Mouse (Mus musculus): ENCODE results near the gene Milr1. TPM values are rescaled to one million over a fixed set of nuclear protein-coding genes. Genes with fewer than 3 reads are reported as not detected.

Milr1 gene
- polyA plus RNA-seq, 1 experiment = 19.9 TPM

- Histone ChIP-seq H3K27me3 (ENCODE audit: control insufficient read depth, insufficient read depth, insufficient read length) (no peaks in the 10 kb centered on the region), H3K36me3 (ENCODE audit: control insufficient read depth, insufficient read depth) (no peaks in the 10 kb centered on the region), H3ac (ENCODE audit: control insufficient read depth, insufficient read length, low read depth) (no peak overlapping the region), H3K4me3 (ENCODE audit: insufficient read depth, poor library complexity, severe bottlenecking) (no peak overlapping the region), H3K79me3 (ENCODE audit: low read depth) (no peaks in the 10 kb centered on the region), H3K79me2 (ENCODE audit: control insufficient read depth, insufficient read depth) (no peaks in the 10 kb centered on the region)
- TF ChIP-seq USF1 (IDR thresholded peaks at IDR 0.05; ENCODE audit: low read depth) (no peak), FOSL1 (IDR thresholded peaks at IDR 0.05; ENCODE audit: insufficient read depth, low read length, poor library complexity, severe bottlenecking) (no peak), CTCF (IDR thresholded peaks at IDR 0.05; ENCODE audit: control insufficient read depth, insufficient read depth, insufficient read length) (no peak), MYOG (IDR thresholded peaks at IDR 0.05; ENCODE audit: control insufficient read depth, extremely low read depth, insufficient read length) (no peak), MYOD1 (IDR thresholded peaks at IDR 0.05; ENCODE audit: control insufficient read depth, insufficient read length, low read depth) (no peak), CEBPB (IDR thresholded peaks at IDR 0.05; ENCODE audit: low read depth) (no peak), MAX (IDR thresholded peaks at IDR 0.05) (no peak)
Observed at GRCm38 (mm10) chr11:106727967-106728366, 23.1 kb upstream of the Milr1 start.

GRCm38 (mm10) chr11:106728402-106729366 lies 22.3 kb upstream of the Milr1 start:
- H3ac ChIP-seq (ENCODE audit: control insufficient read depth, insufficient read length, low read depth) = no peak overlapping the region

GRCm38 (mm10) chr11:106729656-106730055 lies 21.4 kb upstream of the Milr1 start:
- no peaks in the 10 kb centered on the region for H3K27me3 ChIP-seq (ENCODE audit: control insufficient read depth, insufficient read depth, insufficient read length)

More at GRCm38 (mm10) chr11:106728402-106729366, 22.3 kb upstream of the Milr1 start:
- no peaks in the 10 kb centered on the region for H3K27me3 ChIP-seq (ENCODE audit: control insufficient read depth, insufficient read depth, insufficient read length)
- no peaks in the 10 kb centered on the region for H3K36me3 ChIP-seq (ENCODE audit: control insufficient read depth, insufficient read depth)
- TF ChIP-seq FOSL1 (IDR thresholded peaks at IDR 0.05; ENCODE audit: insufficient read depth, low read length, poor library complexity, severe bottlenecking) = no peak
- no peak for TF ChIP-seq USF1 (IDR thresholded peaks at IDR 0.05; ENCODE audit: low read depth)
- no peak for TF ChIP-seq MAX (IDR thresholded peaks at IDR 0.05)
- no peak for TF ChIP-seq CTCF (IDR thresholded peaks at IDR 0.05; ENCODE audit: control insufficient read depth, insufficient read depth, insufficient read length)
- TF ChIP-seq CEBPB (IDR thresholded peaks at IDR 0.05; ENCODE audit: low read depth) = no peak
- TF ChIP-seq MYOG (IDR thresholded peaks at IDR 0.05; ENCODE audit: control insufficient read depth, extremely low read depth, insufficient read length) = no peak
- no peak for TF ChIP-seq MYOD1 (IDR thresholded peaks at IDR 0.05; ENCODE audit: control insufficient read depth, insufficient read length, low read depth)
- no peak overlapping the region for H3K4me3 ChIP-seq (ENCODE audit: insufficient read depth, poor library complexity, severe bottlenecking)
- H3K79me2 ChIP-seq (ENCODE audit: control insufficient read depth, insufficient read depth) = no peaks in the 10 kb centered on the region
- no peaks in the 10 kb centered on the region for H3K79me3 ChIP-seq (ENCODE audit: low read depth)

GRCm38 (mm10) chr11:106730714-106731113 lies 20.3 kb upstream of the Milr1 start:
- no peaks in the 10 kb centered on the region for H3K27me3 ChIP-seq (ENCODE audit: control insufficient read depth, insufficient read depth, insufficient read length)
- H3K79me2 ChIP-seq (ENCODE audit: control insufficient read depth, insufficient read depth) = no peaks in the 10 kb centered on the region
- no peak overlapping the region for H3ac ChIP-seq (ENCODE audit: control insufficient read depth, insufficient read length, low read depth)
- H3K4me3 ChIP-seq (ENCODE audit: insufficient read depth, poor library complexity, severe bottlenecking) = no peak overlapping the region
- TF ChIP-seq MYOD1 (IDR thresholded peaks at IDR 0.05; ENCODE audit: control insufficient read depth, insufficient read length, low read depth) = no peak
- no peak for TF ChIP-seq FOSL1 (IDR thresholded peaks at IDR 0.05; ENCODE audit: insufficient read depth, low read length, poor library complexity, severe bottlenecking)
- no peak for TF ChIP-seq USF1 (IDR thresholded peaks at IDR 0.05; ENCODE audit: low read depth)
- TF ChIP-seq MYOG (IDR thresholded peaks at IDR 0.05; ENCODE audit: control insufficient read depth, extremely low read depth, insufficient read length) = no peak
- no peak for TF ChIP-seq CEBPB (IDR thresholded peaks at IDR 0.05; ENCODE audit: low read depth)
- TF ChIP-seq CTCF (IDR thresholded peaks at IDR 0.05; ENCODE audit: control insufficient read depth, insufficient read depth, insufficient read length) = no peak
- no peaks in the 10 kb centered on the region for H3K79me3 ChIP-seq (ENCODE audit: low read depth)
- H3K36me3 ChIP-seq (ENCODE audit: control insufficient read depth, insufficient read depth) = no peaks in the 10 kb centered on the region

More at GRCm38 (mm10) chr11:106729656-106730055, 21.4 kb upstream of the Milr1 start:
- Histone ChIP-seq H3K4me3 (ENCODE audit: insufficient read depth, poor library complexity, severe bottlenecking) (no peak overlapping the region), H3ac (ENCODE audit: control insufficient read depth, insufficient read length, low read depth) (no peak overlapping the region), H3K36me3 (ENCODE audit: control insufficient read depth, insufficient read depth) (no peaks in the 10 kb centered on the region), H3K79me2 (ENCODE audit: control insufficient read depth, insufficient read depth) (no peaks in the 10 kb centered on the region), H3K79me3 (ENCODE audit: low read depth) (no peaks in the 10 kb centered on the region)
- no peak for TF ChIP-seq USF1 (IDR thresholded peaks at IDR 0.05; ENCODE audit: low read depth)
- no peak for TF ChIP-seq MAX (IDR thresholded peaks at IDR 0.05)
- TF ChIP-seq MYOG (IDR thresholded peaks at IDR 0.05; ENCODE audit: control insufficient read depth, extremely low read depth, insufficient read length) = no peak
- no peak for TF ChIP-seq MYOD1 (IDR thresholded peaks at IDR 0.05; ENCODE audit: control insufficient read depth, insufficient read length, low read depth)
- TF ChIP-seq FOSL1 (IDR thresholded peaks at IDR 0.05; ENCODE audit: insufficient read depth, low read length, poor library complexity, severe bottlenecking) = no peak
- no peak for TF ChIP-seq CEBPB (IDR thresholded peaks at IDR 0.05; ENCODE audit: low read depth)
- no peak for TF ChIP-seq CTCF (IDR thresholded peaks at IDR 0.05; ENCODE audit: control insufficient read depth, insufficient read depth, insufficient read length)

GRCm38 (mm10) chr11:106736614-106737013 lies 14.4 kb upstream of the Milr1 start:
- no peaks in the 10 kb centered on the region for H3K36me3 ChIP-seq (ENCODE audit: control insufficient read depth, insufficient read depth)
- no peaks in the 10 kb centered on the region for H3K27me3 ChIP-seq (ENCODE audit: control insufficient read depth, insufficient read depth, insufficient read length)
- no peak for TF ChIP-seq MYOG (IDR thresholded peaks at IDR 0.05; ENCODE audit: control insufficient read depth, extremely low read depth, insufficient read length)
- no peak for TF ChIP-seq MYOD1 (IDR thresholded peaks at IDR 0.05; ENCODE audit: control insufficient read depth, insufficient read length, low read depth)
- TF ChIP-seq CTCF (IDR thresholded peaks at IDR 0.05; ENCODE audit: control insufficient read depth, insufficient read depth, insufficient read length) = no peak
- TF ChIP-seq USF1 (IDR thresholded peaks at IDR 0.05; ENCODE audit: low read depth) = no peak
- no peak for TF ChIP-seq FOSL1 (IDR thresholded peaks at IDR 0.05; ENCODE audit: insufficient read depth, low read length, poor library complexity, severe bottlenecking)
- H3ac ChIP-seq (ENCODE audit: control insufficient read depth, insufficient read length, low read depth) = no peak overlapping the region
- no peak overlapping the region for H3K4me3 ChIP-seq (ENCODE audit: insufficient read depth, poor library complexity, severe bottlenecking)
- H3K79me2 ChIP-seq (ENCODE audit: control insufficient read depth, insufficient read depth) = no peaks in the 10 kb centered on the region
- no peaks in the 10 kb centered on the region for H3K79me3 ChIP-seq (ENCODE audit: low read depth)
